Mouse (Mus musculus): Measurements from ENCODE around the gene P2rx6. TPM values are rescaled to one million over a fixed set of nuclear protein-coding genes. Genes with fewer than 3 reads are reported as not detected.
A peak's percentile ranks its signal among the peaks of the same experiment; 100 is the strongest.
"Not testable (repeated sequence)": the region's sequence is repeated elsewhere in the genome, so short reads cannot be mapped to it uniquely, and the experiment has no call there.

Gene P2rx6
- polyA plus RNA-seq, 1 experiment from 2014 or later = 1.2 TPM

DNA sequence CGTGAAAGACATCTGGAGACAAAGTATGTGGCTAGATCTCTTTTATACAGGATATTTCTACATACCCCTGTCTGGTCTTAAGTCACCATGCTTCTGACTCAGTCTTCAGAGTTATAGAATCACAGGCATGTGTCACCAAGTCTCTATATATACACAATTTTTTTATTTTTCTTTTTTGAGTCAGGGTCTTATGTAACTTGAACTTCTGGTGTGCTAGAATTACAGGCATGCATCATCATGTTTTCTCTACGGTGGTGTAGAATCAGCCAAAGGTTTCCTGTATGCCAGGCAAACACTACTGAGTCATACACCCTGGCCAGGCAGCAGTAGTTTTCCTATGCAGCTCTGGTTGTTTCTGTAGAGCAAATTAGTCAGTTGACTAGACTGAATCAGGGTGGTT, 19.1 kb upstream of the P2rx6 start:
- H3K4me2 ChIP-seq = no peak overlapping the region
- 81% methylated on average over 2 of the region's 2 CpGs for WGBS
- no peaks in the 10 kb centered on the region for H3K4me1 ChIP-seq (replicated peaks)
- H3K36me3 ChIP-seq = no peaks in the 10 kb centered on the region
- H3K9me3 ChIP-seq = no peaks in the 10 kb centered on the region
- no peak overlapping the region for H3K27ac ChIP-seq (replicated peaks)
- ATAC-seq (ENCODE audit: low read depth) = no peak
- H3K9ac ChIP-seq = no peak overlapping the region
- H3K4me3 ChIP-seq = no peak overlapping the region
- H3K27me3 ChIP-seq = peaks cover 3% of the 10 kb centered on the region; the same call in 1 of the 2 replicates

DNA sequence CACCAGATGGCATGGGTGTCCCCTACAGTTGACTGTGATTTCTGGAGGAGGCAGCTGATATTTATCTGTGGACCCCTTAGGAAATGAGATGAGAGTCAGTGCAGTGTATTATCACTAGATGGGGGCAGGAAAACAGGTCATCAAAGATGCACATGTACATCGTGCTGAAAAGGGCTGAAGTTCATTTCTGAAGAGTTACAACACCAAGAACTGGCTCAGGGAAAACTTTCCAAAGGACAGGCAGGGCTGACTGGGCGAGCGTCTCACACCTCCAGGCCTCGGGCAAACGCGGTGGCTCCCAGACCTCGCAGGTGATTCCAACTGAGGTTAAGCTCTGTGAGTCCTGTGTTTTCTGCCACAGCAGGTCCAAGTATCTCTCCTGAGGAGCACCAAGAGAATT, 8.8 kb upstream of the P2rx6 start:
- Histone ChIP-seq H3K36me3 (no peaks in the 10 kb centered on the region), H3K9ac (no peak overlapping the region), H3K4me3 (no peak overlapping the region), H3K27ac (replicated peaks) (no peak overlapping the region), H3K27me3 (no peaks in the 10 kb centered on the region), H3K9me3 (no peaks in the 10 kb centered on the region), H3K4me2 (no peak overlapping the region), H3K4me1 (replicated peaks) (peaks cover 18% of the 10 kb centered on the region)
- no peak for ATAC-seq (ENCODE audit: low read depth)
- WGBS = 90% methylated on average over 7 of the region's 7 CpGs

DNA sequence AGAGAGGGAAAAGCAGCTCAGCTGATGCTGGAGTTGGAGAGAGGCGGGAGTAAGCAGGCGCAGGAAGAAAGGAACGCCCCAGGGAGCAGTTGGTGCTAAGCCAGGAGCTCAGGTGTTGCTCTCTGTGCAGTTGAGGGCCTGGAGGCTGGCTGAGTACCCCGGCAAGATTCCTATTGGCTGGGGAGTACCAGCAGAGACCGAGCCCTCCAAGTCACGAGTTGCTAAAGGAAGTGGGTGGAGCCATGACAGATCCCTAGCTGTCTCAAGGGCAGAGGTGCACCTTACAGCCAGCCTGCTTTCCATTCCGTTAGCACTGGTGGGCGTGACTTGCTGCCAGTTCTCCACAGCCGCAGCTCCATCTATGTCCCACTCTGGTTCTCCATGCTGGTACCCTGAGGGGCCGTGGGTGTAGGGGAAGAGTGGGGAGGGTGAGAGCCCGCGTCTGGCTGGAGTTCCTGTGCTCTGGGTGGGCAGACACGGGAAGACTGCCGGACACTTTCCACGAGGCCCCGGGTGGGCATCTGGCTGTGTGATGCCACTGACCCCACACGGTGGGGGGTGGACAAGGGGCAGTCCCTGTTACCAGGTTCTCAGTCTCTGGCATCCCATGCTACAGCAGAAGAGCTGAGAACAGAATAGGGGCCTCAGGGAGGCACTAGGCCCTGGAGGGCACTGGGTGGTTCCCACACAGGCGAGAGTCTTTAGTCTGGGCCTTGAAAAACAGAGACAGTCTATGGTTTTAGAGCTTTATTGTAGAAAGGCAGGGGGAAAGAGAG, 7.6 kb upstream of the P2rx6 start:
- WGBS = 5% methylated on average over 18 of the region's 18 CpGs
- no peaks in the 10 kb centered on the region for H3K9me3 ChIP-seq
- peaks cover 29% of the 10 kb centered on the region for H3K4me1 ChIP-seq (replicated peaks)
- no peaks in the 10 kb centered on the region for H3K27me3 ChIP-seq
- H3K4me3 ChIP-seq = peak overlapping the region; percentile 19
- H3K4me2 ChIP-seq = peak overlapping the region; percentile 50
- ATAC-seq (ENCODE audit: low read depth) = peak; percentile 79
- H3K9ac ChIP-seq = peak overlapping the region; percentile 42; the same call in 1 of the 2 replicates
- no peaks in the 10 kb centered on the region for H3K36me3 ChIP-seq
- H3K27ac ChIP-seq (replicated peaks) = peak overlapping the region; percentile 73

DNA sequence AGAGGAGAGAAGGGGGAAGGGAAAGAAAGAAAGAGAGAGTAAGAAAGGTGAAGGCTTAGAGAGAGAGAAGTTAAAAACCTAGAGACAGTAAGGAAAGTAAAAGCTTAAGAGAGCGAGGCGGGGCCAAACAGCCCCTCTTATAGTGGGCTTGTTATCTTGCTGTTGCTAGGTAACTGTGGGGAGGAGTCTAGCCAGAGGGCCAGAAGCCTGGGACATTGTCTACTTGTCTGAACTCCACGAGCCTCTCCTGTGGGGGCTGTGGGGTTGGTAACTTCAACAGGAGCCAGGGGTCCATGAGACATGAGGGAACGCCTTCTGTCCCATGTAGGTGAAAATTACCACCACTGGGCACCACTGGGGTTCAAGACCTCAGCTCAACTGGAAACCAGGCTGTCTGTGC, 7.0 kb upstream of the P2rx6 start:
- H3K9ac ChIP-seq = peak overlapping the region; percentile 42; the same call in 1 of the 2 replicates
- 0 out of 2 replicates have a peak, but pooled peaks have one; percentile 41 for ATAC-seq (ENCODE audit: low read depth)
- not testable (repeated sequence) for H3K27me3 ChIP-seq, H3K36me3 ChIP-seq, H3K9me3 ChIP-seq, H3K4me3 ChIP-seq
- H3K4me1 ChIP-seq (replicated peaks) = peaks cover 32% of the 10 kb centered on the region
- H3K4me2 ChIP-seq = peak overlapping the region; percentile 50
- WGBS = 12% methylated on average over 4 of the region's 4 CpGs
- peak overlapping the region; percentile 73 for H3K27ac ChIP-seq (replicated peaks)

DNA sequence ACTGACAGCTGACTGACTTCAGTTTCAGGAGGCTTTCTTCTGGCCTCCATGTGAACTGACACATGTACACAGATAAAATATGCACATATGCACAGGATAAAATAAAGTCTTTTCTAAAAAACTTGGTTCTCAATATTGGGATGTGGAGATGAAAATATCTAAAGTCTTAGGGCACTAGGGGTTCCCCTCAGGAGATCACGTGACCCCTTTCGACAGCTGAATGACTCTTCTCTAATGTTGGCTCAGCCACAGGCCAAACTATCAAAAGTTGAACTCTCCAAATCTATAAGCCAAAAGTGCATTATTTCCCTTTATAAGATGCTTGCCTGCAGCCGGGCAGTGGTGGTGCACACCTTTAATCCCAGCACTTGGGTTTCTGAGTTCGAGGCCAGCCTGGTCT, 5.5 kb upstream of the P2rx6 start:
- Histone ChIP-seq H3K27ac (replicated peaks) (no peak overlapping the region), H3K4me2 (no peak overlapping the region), H3K36me3 (no peaks in the 10 kb centered on the region), H3K4me1 (replicated peaks) (peaks cover 37% of the 10 kb centered on the region), H3K27me3 (peaks cover 16% of the 10 kb centered on the region), H3K4me3 (no peak overlapping the region), H3K9me3 (no peaks in the 10 kb centered on the region), H3K9ac (no peak overlapping the region)
- ATAC-seq (ENCODE audit: low read depth) = no peak
- WGBS = 88% methylated on average over 4 of the region's 4 CpGs

DNA sequence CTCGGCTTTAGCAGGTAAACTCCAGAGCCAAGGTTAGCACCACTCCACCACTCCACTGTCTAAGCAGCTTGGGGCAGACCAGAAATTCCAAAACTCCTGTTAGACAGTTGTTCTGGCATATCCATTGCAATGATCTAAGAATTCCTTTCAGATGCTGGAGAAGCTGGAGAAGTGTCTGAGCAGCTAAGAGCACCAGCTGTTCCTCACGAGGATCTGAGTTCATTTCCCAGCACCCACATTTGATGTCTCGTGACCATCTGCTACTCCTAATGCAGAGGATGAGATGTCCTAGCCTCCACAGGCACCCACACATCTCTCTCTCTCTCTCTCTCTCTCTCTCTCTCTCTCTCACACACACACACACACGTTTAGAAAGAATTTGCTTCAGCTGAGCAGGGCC, 4.8 kb upstream of the P2rx6 start:
- peaks cover 22% of the 10 kb centered on the region for H3K27me3 ChIP-seq
- no peak overlapping the region for H3K27ac ChIP-seq (replicated peaks)
- WGBS = 71% methylated on average over 4 of the region's 4 CpGs
- H3K36me3 ChIP-seq = no peaks in the 10 kb centered on the region
- no peaks in the 10 kb centered on the region for H3K9me3 ChIP-seq
- no peak overlapping the region for H3K9ac ChIP-seq
- H3K4me2 ChIP-seq = no peak overlapping the region
- H3K4me1 ChIP-seq (replicated peaks) = peaks cover 44% of the 10 kb centered on the region
- no peak for ATAC-seq (ENCODE audit: low read depth)
- H3K4me3 ChIP-seq = no peak overlapping the region

DNA sequence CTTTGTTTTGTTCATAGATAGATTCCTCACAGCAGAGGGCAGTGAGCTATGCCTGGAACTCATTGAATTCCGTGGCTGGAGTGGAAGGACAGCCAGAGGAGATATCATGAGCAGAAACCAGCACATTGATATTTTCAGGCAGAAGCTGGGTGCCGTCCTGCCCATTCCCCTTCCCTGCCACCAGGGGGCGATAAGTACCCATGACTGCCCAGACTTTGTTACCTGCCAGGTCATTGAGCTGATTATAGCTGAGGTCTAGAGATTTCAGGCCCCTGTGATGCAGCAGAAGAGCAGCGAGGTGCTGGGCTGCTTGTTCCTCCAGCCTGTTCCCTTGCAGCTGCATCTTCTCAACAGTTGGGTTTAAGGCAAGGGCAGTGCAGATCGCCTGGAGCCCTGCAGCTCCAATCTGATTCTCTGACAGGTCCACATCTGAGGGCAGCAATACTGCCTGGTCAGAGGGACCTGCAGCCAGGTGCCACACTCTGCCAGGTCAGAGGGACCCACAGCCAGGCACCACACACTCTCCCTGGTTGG, 3.7 kb upstream of the P2rx6 start:
- Histone ChIP-seq H3K27me3 (peaks cover 31% of the 10 kb centered on the region), H3K4me2 (peak overlapping the region; percentile 23; the same call in 1 of the 2 replicates), H3K27ac (replicated peaks) (no peak overlapping the region), H3K4me1 (replicated peaks) (peaks cover 47% of the 10 kb centered on the region), H3K36me3 (no peaks in the 10 kb centered on the region), H3K9ac (peak overlapping the region; percentile 9; the same call in 1 of the 2 replicates), H3K4me3 (no peak overlapping the region), H3K9me3 (no peaks in the 10 kb centered on the region)
- ATAC-seq (ENCODE audit: low read depth) = peak; percentile 24; the same call in 1 of the 2 replicates
- 5% methylated on average over 5 of the region's 5 CpGs for WGBS

DNA sequence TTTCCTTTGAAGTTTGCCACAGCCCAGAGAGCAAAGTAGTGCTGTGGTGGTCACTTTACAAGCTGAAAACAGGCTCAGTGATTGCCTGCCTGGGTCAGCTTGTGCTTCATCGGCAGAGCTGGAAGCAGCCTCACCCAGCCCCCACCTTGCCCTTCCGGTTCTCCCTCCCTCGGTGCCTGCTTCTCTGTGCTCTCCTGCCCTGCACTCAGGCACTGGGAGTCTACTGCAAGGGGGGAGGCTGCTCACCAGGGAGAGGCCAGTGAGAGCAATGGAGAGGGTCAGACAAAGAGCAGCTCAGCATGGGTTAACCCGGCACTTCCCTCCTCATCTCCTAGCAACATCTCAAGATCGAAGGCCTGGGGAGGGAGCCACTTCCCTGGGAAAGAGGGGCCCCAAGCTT, 2.9 kb upstream of the P2rx6 start:
- 2% methylated on average over 5 of the region's 5 CpGs for WGBS
- Histone ChIP-seq H3K27ac (replicated peaks) (0 out of 2 replicates have a peak overlapping the region, but pooled peaks have one; percentile 6), H3K9ac (no peak overlapping the region), H3K4me1 (replicated peaks) (peaks cover 44% of the 10 kb centered on the region), H3K4me3 (no peak overlapping the region), H3K9me3 (no peaks in the 10 kb centered on the region), H3K36me3 (no peaks in the 10 kb centered on the region), H3K27me3 (peaks cover 39% of the 10 kb centered on the region), H3K4me2 (peak overlapping the region; percentile 23)
- ATAC-seq (ENCODE audit: low read depth) = no peak

DNA sequence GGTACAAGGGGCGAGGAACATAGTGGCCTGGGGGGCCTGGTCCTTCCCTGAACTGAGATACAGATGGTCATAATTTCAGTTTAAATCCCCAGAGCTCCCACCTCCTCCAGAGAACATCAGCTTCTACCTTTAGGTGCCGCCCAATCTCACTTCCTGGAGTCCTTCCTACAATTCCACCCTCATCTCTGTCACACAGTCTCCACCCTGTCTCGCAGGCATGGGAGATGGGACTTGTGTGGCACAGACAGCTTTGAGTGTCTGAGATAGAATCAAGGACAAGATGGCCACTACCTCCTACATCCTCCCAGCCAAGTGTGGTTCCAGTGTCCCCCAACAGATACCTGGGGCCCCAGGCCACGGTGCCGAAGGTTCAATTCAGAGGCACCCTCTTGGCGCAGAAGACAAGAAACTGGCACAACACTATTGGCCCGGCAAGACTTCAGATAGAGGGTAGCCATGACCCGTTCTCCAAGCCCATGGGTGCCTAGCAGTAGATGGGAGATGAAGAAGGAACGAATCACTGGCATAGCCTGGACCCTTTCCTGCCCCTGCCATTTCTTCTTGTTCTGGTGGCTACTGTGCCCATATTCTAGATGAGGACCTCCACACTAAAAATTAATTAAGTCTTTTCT, 2.2 kb upstream of the P2rx6 start:
- ATAC-seq (ENCODE audit: low read depth) = no peak
- 72% methylated on average over 9 of the region's 9 CpGs for WGBS
- peak overlapping the region; percentile 1; the same call in 1 of the 2 replicates for H3K4me2 ChIP-seq
- no peaks in the 10 kb centered on the region for H3K9me3 ChIP-seq
- H3K36me3 ChIP-seq = no peaks in the 10 kb centered on the region
- H3K27ac ChIP-seq (replicated peaks) = no peak overlapping the region
- peaks cover 37% of the 10 kb centered on the region for H3K4me1 ChIP-seq (replicated peaks)
- no peak overlapping the region for H3K9ac ChIP-seq
- H3K27me3 ChIP-seq = peaks cover 40% of the 10 kb centered on the region
- H3K4me3 ChIP-seq = no peak overlapping the region

DNA sequence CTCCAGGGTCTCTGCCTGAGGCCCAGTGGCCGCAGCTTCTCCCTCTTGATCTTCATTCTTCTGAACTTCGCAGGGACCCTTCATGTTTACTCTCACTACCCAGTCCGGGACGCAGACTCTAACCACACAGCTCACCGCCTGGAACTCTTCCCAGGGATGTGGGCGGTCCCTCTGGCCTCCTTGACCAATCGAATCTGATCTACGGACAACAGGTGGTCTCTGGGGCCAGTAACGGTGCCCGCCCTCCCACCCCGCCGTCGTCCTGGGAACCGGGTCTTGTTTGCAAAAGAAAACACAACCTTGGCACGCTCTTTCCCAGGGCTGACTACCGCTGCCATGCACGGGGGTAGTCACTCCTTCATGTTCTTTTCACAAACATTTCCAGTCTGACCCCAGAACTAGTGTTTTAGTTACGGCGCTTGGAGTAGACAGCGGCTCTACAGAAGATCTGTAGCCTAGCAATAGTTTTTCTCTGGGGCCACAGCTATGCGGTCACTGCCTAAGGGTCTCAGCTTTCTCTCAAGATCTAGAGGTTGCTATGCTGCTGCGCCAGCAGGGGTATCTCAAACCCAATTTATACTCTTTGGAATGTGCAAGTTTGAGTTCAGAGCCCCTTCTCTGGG, 446 bp upstream of the P2rx6 start, which contains the start of gene Lrrc74b:
Lrrc74b (minus strand) TSS at position 120 of the 623 bp plus-strand sequence.
- H3K27ac ChIP-seq (replicated peaks) = peak within 1 kb of the TSS; percentile 49
- H3K4me2 ChIP-seq = peak within 1 kb of the TSS; percentile 49
- peak within 1 kb of the TSS; percentile 7 for H3K4me3 ChIP-seq
- H3K4me1 ChIP-seq (replicated peaks) = peaks cover 29% of the 10 kb centered on the region
- ATAC-seq (ENCODE audit: low read depth) = peak; percentile 59
- H3K36me3 ChIP-seq = no peaks in the 10 kb centered on the region
- WGBS = under 1% methylated on average over 22 of the region's 22 CpGs
- no peaks in the 10 kb centered on the region for H3K9me3 ChIP-seq
- peak within 1 kb of the TSS; percentile 34 for H3K9ac ChIP-seq
- peaks cover 51% of the 10 kb centered on the region for H3K27me3 ChIP-seq

DNA sequence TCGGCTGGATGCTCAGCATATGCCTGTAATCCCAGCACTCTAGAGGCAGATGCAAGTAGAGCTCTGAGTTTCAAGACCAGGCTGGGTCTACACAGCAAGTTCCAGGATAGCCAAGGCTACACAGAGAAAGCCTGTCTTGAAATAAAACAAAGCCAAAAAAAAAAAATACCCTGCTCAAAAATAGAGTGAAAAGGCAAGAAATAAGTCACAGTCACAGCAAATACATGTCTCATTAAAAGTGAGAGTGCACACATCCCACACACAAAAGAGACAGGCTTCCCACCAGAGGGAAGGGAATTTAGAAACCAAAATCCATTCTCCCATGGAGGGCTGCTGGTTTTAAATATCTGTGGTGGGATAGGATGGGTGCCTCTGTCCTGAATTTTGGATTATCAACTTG, 1.9 kb downstream of the P2rx6 start:
- Histone ChIP-seq H3K27me3 (peaks cover 51% of the 10 kb centered on the region), H3K9ac (no peak overlapping the region), H3K4me2 (no peak overlapping the region), H3K27ac (replicated peaks) (no peak overlapping the region), H3K4me1 (replicated peaks) (peaks cover 23% of the 10 kb centered on the region), H3K4me3 (no peak overlapping the region), H3K9me3 (no peaks in the 10 kb centered on the region), H3K36me3 (no peaks in the 10 kb centered on the region)
- 33% methylated on average over 1 of the region's 1 CpGs for WGBS
- no peak for ATAC-seq (ENCODE audit: low read depth)

DNA sequence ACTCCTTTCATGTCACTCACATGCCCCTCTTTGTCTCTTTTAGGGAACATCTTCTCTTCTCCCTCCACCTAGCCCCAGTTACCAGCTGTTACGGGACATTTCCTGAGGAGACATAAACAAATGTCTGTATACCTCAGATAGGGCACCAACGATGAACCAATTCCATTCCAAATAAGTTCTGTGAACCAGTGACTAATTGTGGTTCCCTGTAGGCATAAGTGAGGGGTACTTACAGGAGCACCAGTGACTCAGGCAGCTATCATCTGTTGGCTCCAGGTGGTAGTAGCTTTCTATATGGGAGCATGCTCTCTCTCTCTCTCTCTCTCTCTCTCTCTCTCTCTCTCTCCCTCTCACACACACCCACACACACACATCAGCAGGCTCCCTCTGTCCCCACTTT, 2.5 kb downstream of the P2rx6 start:
- Histone ChIP-seq H3K9ac (no peak overlapping the region), H3K36me3 (no peaks in the 10 kb centered on the region), H3K4me2 (no peak overlapping the region), H3K4me1 (replicated peaks) (peaks cover 17% of the 10 kb centered on the region), H3K9me3 (no peaks in the 10 kb centered on the region), H3K4me3 (no peak overlapping the region), H3K27me3 (peaks cover 51% of the 10 kb centered on the region), H3K27ac (replicated peaks) (no peak overlapping the region)
- 91% methylated on average over 2 of the region's 2 CpGs for WGBS
- no peak for ATAC-seq (ENCODE audit: low read depth)
